Mouse (Mus musculus): Measurements from ENCODE around the gene Ccdc62. TPM values are rescaled to one million over a fixed set of nuclear protein-coding genes. Genes with fewer than 3 reads are reported as not detected.

Gene Ccdc62
- polyA plus RNA-seq, 1 experiment from 2014 or later: 8.0 TPM

DNA sequence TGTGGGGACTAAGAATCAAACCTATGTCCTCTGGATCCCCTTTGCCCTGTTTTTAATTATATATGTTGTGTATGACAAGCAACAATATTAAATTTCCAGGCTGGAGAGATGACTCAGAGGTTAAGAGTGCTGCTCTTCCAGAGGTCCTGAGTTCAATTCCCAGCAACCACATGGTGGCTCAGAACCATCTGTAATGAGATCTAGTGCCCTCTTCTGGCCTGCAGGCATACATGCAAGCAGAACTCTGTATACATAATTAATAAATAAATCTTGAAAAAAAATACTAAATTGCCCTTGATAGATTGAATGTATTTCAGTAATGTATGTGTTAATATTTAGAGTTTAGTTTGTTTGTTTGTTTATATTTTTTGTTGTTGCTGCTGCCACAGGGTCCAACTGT, 2.4 kb downstream of the Ccdc62 start:
- no peak overlapping the region for H3K4me3 ChIP-seq (ENCODE audit: low read length)
- H3K9ac ChIP-seq (ENCODE audit: low read length): no peak overlapping the region
- H3K9me3 ChIP-seq (ENCODE audit: control insufficient read depth, low read length): no peaks in the 10 kb centered on the region
- no peak overlapping the region for H3K27ac ChIP-seq (ENCODE audit: low read length)
- no peak for ATAC-seq (ENCODE audit: low read depth)
- peaks cover 4% of the 10 kb centered on the region for H3K4me1 ChIP-seq (replicated peaks; ENCODE audit: control insufficient read depth, insufficient read depth, low read length)
- no peaks in the 10 kb centered on the region for H3K27me3 ChIP-seq (ENCODE audit: control insufficient read depth, insufficient read depth, low read depth, low read length)
- peaks cover 3% of the 10 kb centered on the region; the same call in 1 of the 2 replicates for H3K36me3 ChIP-seq (ENCODE audit: control insufficient read depth, insufficient read depth, low read length)
- H3K4me2 ChIP-seq (ENCODE audit: low read depth, low read length): no peak overlapping the region

GRCm38 (mm10) chr5:123933556-123933955, 3.1 kb downstream of the Ccdc62 start:
- Histone ChIP-seq H3K4me3 (ENCODE audit: low read length) (no peak overlapping the region), H3K4me2 (ENCODE audit: low read depth, low read length) (no peak overlapping the region), H3K9me3 (ENCODE audit: control insufficient read depth, low read length) (no peaks in the 10 kb centered on the region), H3K4me1 (replicated peaks; ENCODE audit: control insufficient read depth, insufficient read depth, low read length) (peaks cover 4% of the 10 kb centered on the region), H3K27me3 (ENCODE audit: control insufficient read depth, insufficient read depth, low read depth, low read length) (no peaks in the 10 kb centered on the region), H3K27ac (ENCODE audit: low read length) (no peak overlapping the region), H3K36me3 (ENCODE audit: control insufficient read depth, insufficient read depth, low read length) (0 out of 2 replicates have a peak, but pooled peaks cover 2% of the 10 kb centered on the region), H3K9ac (ENCODE audit: low read length) (no peak overlapping the region)
- no peak for ATAC-seq (ENCODE audit: low read depth)
- 85% methylated on average over 12 of the region's 12 CpGs for WGBS

GRCm38 (mm10) chr5:123933957-123934591, 3.6 kb downstream of the Ccdc62 start:
- Histone ChIP-seq H3K4me1 (replicated peaks; ENCODE audit: control insufficient read depth, insufficient read depth, low read length) (peaks cover 4% of the 10 kb centered on the region), H3K9me3 (ENCODE audit: control insufficient read depth, low read length) (no peaks in the 10 kb centered on the region), H3K9ac (ENCODE audit: low read length) (peak overlapping the region; percentile 23; the same call in 1 of the 2 replicates), H3K27me3 (ENCODE audit: control insufficient read depth, insufficient read depth, low read depth, low read length) (no peaks in the 10 kb centered on the region), H3K4me2 (ENCODE audit: low read depth, low read length) (no peak overlapping the region), H3K27ac (ENCODE audit: low read length) (no peak overlapping the region), H3K36me3 (ENCODE audit: control insufficient read depth, insufficient read depth, low read length) (0 out of 2 replicates have a peak, but pooled peaks cover 2% of the 10 kb centered on the region), H3K4me3 (ENCODE audit: low read length) (no peak overlapping the region)
- ATAC-seq (ENCODE audit: low read depth): no peak
- 37% methylated on average over 18 of the region's 18 CpGs for WGBS

DNA sequence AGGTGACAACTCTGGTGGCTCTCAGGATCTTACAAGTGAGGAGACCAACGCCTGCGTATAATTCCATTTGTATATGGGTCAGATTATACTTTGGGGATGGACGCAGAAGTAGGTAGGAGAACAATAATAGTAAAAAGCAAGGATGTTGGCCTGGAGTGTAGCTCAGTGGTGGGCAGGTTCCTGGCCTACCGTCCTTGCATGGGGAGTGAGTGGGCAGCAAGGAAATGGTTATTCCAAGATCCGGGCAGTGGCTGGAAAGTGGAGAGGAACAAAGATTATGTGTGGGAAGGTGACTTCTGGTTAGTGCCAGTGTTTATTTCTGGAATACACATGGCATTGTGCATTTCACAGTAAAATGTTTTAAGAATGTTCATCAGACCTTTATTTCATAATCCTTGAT, 5.5 kb downstream of the Ccdc62 start:
- H3K4me2 ChIP-seq (ENCODE audit: low read depth, low read length): no peak overlapping the region
- 82% methylated on average over 5 of the region's 5 CpGs for WGBS
- no peaks in the 10 kb centered on the region for H3K27me3 ChIP-seq (ENCODE audit: control insufficient read depth, insufficient read depth, low read depth, low read length)
- H3K36me3 ChIP-seq (ENCODE audit: control insufficient read depth, insufficient read depth, low read length): no peaks in the 10 kb centered on the region
- no peak overlapping the region for H3K9ac ChIP-seq (ENCODE audit: low read length)
- no peaks in the 10 kb centered on the region for H3K9me3 ChIP-seq (ENCODE audit: control insufficient read depth, low read length)
- no peak for ATAC-seq (ENCODE audit: low read depth)
- no peak overlapping the region for H3K4me3 ChIP-seq (ENCODE audit: low read length)
- H3K4me1 ChIP-seq (replicated peaks; ENCODE audit: control insufficient read depth, insufficient read depth, low read length): peaks cover 4% of the 10 kb centered on the region
- H3K27ac ChIP-seq (ENCODE audit: low read length): no peak overlapping the region

DNA sequence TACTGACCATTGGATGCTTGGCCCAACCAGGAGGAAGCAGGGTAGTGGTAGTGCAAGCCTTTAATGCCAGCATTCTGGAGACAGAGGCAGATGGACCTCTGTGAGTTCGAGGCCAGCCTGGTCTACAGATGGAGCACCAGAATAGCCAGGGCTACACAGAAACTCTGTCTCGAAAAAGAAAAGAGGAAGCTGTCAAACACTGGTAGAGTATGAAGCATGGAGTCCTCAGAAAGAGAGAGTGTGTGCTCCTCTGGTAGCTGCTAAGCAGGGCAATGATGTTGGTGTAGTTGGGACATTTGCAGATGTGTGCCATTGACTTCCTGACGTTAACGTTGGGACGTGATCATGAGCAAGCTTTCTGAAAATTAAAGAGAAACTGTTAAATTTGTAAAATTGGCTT, 8.0 kb downstream of the Ccdc62 start:
- Histone ChIP-seq H3K36me3 (ENCODE audit: control insufficient read depth, insufficient read depth, low read length) (no peaks in the 10 kb centered on the region), H3K27me3 (ENCODE audit: control insufficient read depth, insufficient read depth, low read depth, low read length) (no peaks in the 10 kb centered on the region), H3K9me3 (ENCODE audit: control insufficient read depth, low read length) (no peaks in the 10 kb centered on the region), H3K27ac (ENCODE audit: low read length) (no peak overlapping the region), H3K9ac (ENCODE audit: low read length) (no peak overlapping the region), H3K4me3 (ENCODE audit: low read length) (no peak overlapping the region), H3K4me1 (replicated peaks; ENCODE audit: control insufficient read depth, insufficient read depth, low read length) (no peaks in the 10 kb centered on the region), H3K4me2 (ENCODE audit: low read depth, low read length) (no peak overlapping the region)
- no peak for ATAC-seq (ENCODE audit: low read depth)
- 89% methylated on average over 5 of the region's 5 CpGs for WGBS

DNA sequence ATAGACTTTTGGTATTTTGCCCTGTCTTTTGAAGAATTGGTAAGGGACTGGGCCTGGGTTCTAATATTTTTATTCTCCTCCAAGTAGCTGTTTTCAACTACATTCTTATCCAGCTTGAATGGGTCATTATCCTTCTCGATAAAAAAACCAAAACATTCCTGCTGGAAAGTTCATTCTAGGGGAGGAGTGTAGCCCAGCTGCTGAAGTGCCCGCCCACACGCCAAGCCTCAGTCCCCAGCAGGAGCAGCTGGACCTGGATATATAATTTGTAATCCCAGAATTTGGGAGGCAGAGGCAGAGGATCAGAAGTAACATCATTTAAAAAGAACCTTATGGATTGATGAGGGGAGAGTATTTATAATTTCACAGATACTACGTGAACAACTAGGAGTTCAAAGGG, 16.1 kb downstream of the Ccdc62 start:
- Histone ChIP-seq H3K9ac (ENCODE audit: low read length) (no peak overlapping the region), H3K4me2 (ENCODE audit: low read depth, low read length) (no peak overlapping the region), H3K36me3 (ENCODE audit: control insufficient read depth, insufficient read depth, low read length) (no peaks in the 10 kb centered on the region), H3K27me3 (ENCODE audit: control insufficient read depth, insufficient read depth, low read depth, low read length) (no peaks in the 10 kb centered on the region), H3K27ac (ENCODE audit: low read length) (no peak overlapping the region), H3K9me3 (ENCODE audit: control insufficient read depth, low read length) (no peaks in the 10 kb centered on the region), H3K4me1 (replicated peaks; ENCODE audit: control insufficient read depth, insufficient read depth, low read length) (no peaks in the 10 kb centered on the region), H3K4me3 (ENCODE audit: low read length) (no peak overlapping the region)
- 51% methylated on average over 4 of the region's 4 CpGs for WGBS
- no peak for ATAC-seq (ENCODE audit: low read depth)

- no peaks in the 10 kb centered on the region for H3K4me1 ChIP-seq (replicated peaks; ENCODE audit: control insufficient read depth, insufficient read depth, low read length)
- no peak overlapping the region for H3K27ac ChIP-seq (ENCODE audit: low read length)
- no peak overlapping the region for H3K4me3 ChIP-seq (ENCODE audit: low read length)
- WGBS: 52% methylated on average over 7 of the region's 7 CpGs
- no peaks in the 10 kb centered on the region for H3K9me3 ChIP-seq (ENCODE audit: control insufficient read depth, low read length)
- peak; percentile 56 for ATAC-seq (ENCODE audit: low read depth)
- H3K9ac ChIP-seq (ENCODE audit: low read length): no peak overlapping the region
- no peaks in the 10 kb centered on the region for H3K27me3 ChIP-seq (ENCODE audit: control insufficient read depth, insufficient read depth, low read depth, low read length)
- H3K4me2 ChIP-seq (ENCODE audit: low read depth, low read length): no peak overlapping the region
- H3K36me3 ChIP-seq (ENCODE audit: control insufficient read depth, insufficient read depth, low read length): no peaks in the 10 kb centered on the region
Observed at GRCm38 (mm10) chr5:123947041-123947761, 16.7 kb downstream of the Ccdc62 start.

- Histone ChIP-seq H3K9me3 (ENCODE audit: control insufficient read depth, low read length) (no peaks in the 10 kb centered on the region), H3K27me3 (ENCODE audit: control insufficient read depth, insufficient read depth, low read depth, low read length) (no peaks in the 10 kb centered on the region), H3K9ac (ENCODE audit: low read length) (no peak overlapping the region), H3K4me3 (ENCODE audit: low read length) (no peak overlapping the region), H3K36me3 (ENCODE audit: control insufficient read depth, insufficient read depth, low read length) (no peaks in the 10 kb centered on the region), H3K4me2 (ENCODE audit: low read depth, low read length) (no peak overlapping the region), H3K27ac (ENCODE audit: low read length) (no peak overlapping the region), H3K4me1 (replicated peaks; ENCODE audit: control insufficient read depth, insufficient read depth, low read length) (no peaks in the 10 kb centered on the region)
- WGBS: 51% methylated on average over 5 of the region's 5 CpGs
- no peak for ATAC-seq (ENCODE audit: low read depth)
Observed at GRCm38 (mm10) chr5:123952365-123953045, 22.0 kb downstream of the Ccdc62 start.

- Histone ChIP-seq H3K9me3 (ENCODE audit: control insufficient read depth, low read length) (no peaks in the 10 kb centered on the region), H3K4me3 (ENCODE audit: low read length) (no peak overlapping the region), H3K27ac (ENCODE audit: low read length) (no peak overlapping the region), H3K27me3 (ENCODE audit: control insufficient read depth, insufficient read depth, low read depth, low read length) (no peaks in the 10 kb centered on the region), H3K36me3 (ENCODE audit: control insufficient read depth, insufficient read depth, low read length) (no peaks in the 10 kb centered on the region), H3K4me2 (ENCODE audit: low read depth, low read length) (no peak overlapping the region), H3K9ac (ENCODE audit: low read length) (no peak overlapping the region), H3K4me1 (replicated peaks; ENCODE audit: control insufficient read depth, insufficient read depth, low read length) (no peaks in the 10 kb centered on the region)
- no peak for ATAC-seq (ENCODE audit: low read depth)
- WGBS: 91% methylated on average over 8 of the region's 8 CpGs
Observed at GRCm38 (mm10) chr5:123957213-123957612, 26.7 kb downstream of the Ccdc62 start.

Measured in lung, embryonic 16.5 days (tissue).